Mouse (Mus musculus): ENCODE results near the gene Mettl7b. TPM values are rescaled to one million over a fixed set of nuclear protein-coding genes. Genes with fewer than 3 reads are reported as not detected.

Mettl7b gene
- polyA plus RNA-seq, 1 experiment, result not detected

GRCm38 (mm10) chr10:128915550-128915949, 45.2 kb downstream of the Mettl7b start:
- H3K4me1 ChIP-seq (ENCODE audit: control insufficient read depth), result no peaks in the 10 kb centered on the region; the same call in 1 of the 2 replicates
- H3K36me3 ChIP-seq (ENCODE audit: control insufficient read depth), result peaks cover 12% of the 10 kb centered on the region
- TF ChIP-seq GATA1 (IDR thresholded peaks at IDR 0.05; ENCODE audit: low read length) (no peak), TAL1 (IDR thresholded peaks at IDR 0.05; ENCODE audit: low read length) (no peak)
- H3K9me3 ChIP-seq (ENCODE audit: control insufficient read depth, low read length), result no peaks in the 10 kb centered on the region
- H3K27me3 ChIP-seq (ENCODE audit: control insufficient read depth), result peaks cover 21% of the 10 kb centered on the region
- H3K4me3 ChIP-seq (replicated peaks), result no peak overlapping the region

GRCm38 (mm10) chr10:128913696-128914095, 47.1 kb downstream of the Mettl7b start:
- Histone ChIP-seq H3K36me3 (ENCODE audit: control insufficient read depth) (peaks cover 9% of the 10 kb centered on the region), H3K27me3 (ENCODE audit: control insufficient read depth) (peaks cover 39% of the 10 kb centered on the region), H3K4me1 (ENCODE audit: control insufficient read depth) (peaks cover 6% of the 10 kb centered on the region), H3K4me3 (replicated peaks) (no peak overlapping the region), H3K9me3 (ENCODE audit: control insufficient read depth, low read length) (no peaks in the 10 kb centered on the region; the same call in 1 of the 2 replicates)
- TF ChIP-seq GATA1 (IDR thresholded peaks at IDR 0.05; ENCODE audit: low read length) (no peak), TAL1 (IDR thresholded peaks at IDR 0.05; ENCODE audit: low read length) (no peak)

GRCm38 (mm10) chr10:128913219-128913618, 47.6 kb downstream of the Mettl7b start:
- TF ChIP-seq GATA1 (IDR thresholded peaks at IDR 0.05; ENCODE audit: low read length), result no peak
- TF ChIP-seq TAL1 (IDR thresholded peaks at IDR 0.05; ENCODE audit: low read length), result no peak
- H3K36me3 ChIP-seq (ENCODE audit: control insufficient read depth), result peaks cover 9% of the 10 kb centered on the region

GRCm38 (mm10) chr10:128912791-128913190, 48.0 kb downstream of the Mettl7b start:
- Histone ChIP-seq H3K36me3 (ENCODE audit: control insufficient read depth) (peaks cover 5% of the 10 kb centered on the region), H3K4me1 (ENCODE audit: control insufficient read depth) (peaks cover 6% of the 10 kb centered on the region), H3K4me3 (replicated peaks) (no peak overlapping the region), H3K9me3 (ENCODE audit: control insufficient read depth, low read length) (no peaks in the 10 kb centered on the region; the same call in 1 of the 2 replicates), H3K27me3 (ENCODE audit: control insufficient read depth) (peaks cover 48% of the 10 kb centered on the region)
- TF ChIP-seq TAL1 (IDR thresholded peaks at IDR 0.05; ENCODE audit: low read length) (no peak), GATA1 (IDR thresholded peaks at IDR 0.05; ENCODE audit: low read length) (no peak)

More at GRCm38 (mm10) chr10:128913219-128913618, 47.6 kb downstream of the Mettl7b start:
- H3K4me1 ChIP-seq (ENCODE audit: control insufficient read depth), result peaks cover 6% of the 10 kb centered on the region
- H3K4me3 ChIP-seq (replicated peaks), result no peak overlapping the region
- H3K9me3 ChIP-seq (ENCODE audit: control insufficient read depth, low read length), result no peaks in the 10 kb centered on the region; the same call in 1 of the 2 replicates
- H3K27me3 ChIP-seq (ENCODE audit: control insufficient read depth), result peaks cover 44% of the 10 kb centered on the region

GRCm38 (mm10) chr10:128912268-128912667, 48.5 kb downstream of the Mettl7b start:
- peaks cover 54% of the 10 kb centered on the region for H3K27me3 ChIP-seq (ENCODE audit: control insufficient read depth)
- H3K4me3 ChIP-seq (replicated peaks), result no peak overlapping the region
- no peaks in the 10 kb centered on the region; the same call in 1 of the 2 replicates for H3K9me3 ChIP-seq (ENCODE audit: control insufficient read depth, low read length)
- no peaks in the 10 kb centered on the region; the same call in 1 of the 2 replicates for H3K36me3 ChIP-seq (ENCODE audit: control insufficient read depth)
- H3K4me1 ChIP-seq (ENCODE audit: control insufficient read depth), result peaks cover 6% of the 10 kb centered on the region
- TF ChIP-seq GATA1 (IDR thresholded peaks at IDR 0.05; ENCODE audit: low read length), result no peak
- TF ChIP-seq TAL1 (IDR thresholded peaks at IDR 0.05; ENCODE audit: low read length), result no peak

GRCm38 (mm10) chr10:128911430-128911829, 49.4 kb downstream of the Mettl7b start:
- Histone ChIP-seq H3K4me3 (replicated peaks) (no peak overlapping the region), H3K27me3 (ENCODE audit: control insufficient read depth) (peaks cover 57% of the 10 kb centered on the region), H3K9me3 (ENCODE audit: control insufficient read depth, low read length) (no peaks in the 10 kb centered on the region; the same call in 1 of the 2 replicates), H3K36me3 (ENCODE audit: control insufficient read depth) (no peaks in the 10 kb centered on the region; the same call in 1 of the 2 replicates), H3K4me1 (ENCODE audit: control insufficient read depth) (peaks cover 6% of the 10 kb centered on the region)
- TF ChIP-seq GATA1 (IDR thresholded peaks at IDR 0.05; ENCODE audit: low read length) (no peak), TAL1 (IDR thresholded peaks at IDR 0.05; ENCODE audit: low read length) (no peak)

GRCm38 (mm10) chr10:128910066-128910841, 50.5 kb downstream of the Mettl7b start:
- Histone ChIP-seq H3K4me3 (replicated peaks) (peak overlapping the region; percentile 54), H3K4me1 (ENCODE audit: control insufficient read depth) (peaks cover 6% of the 10 kb centered on the region), H3K36me3 (ENCODE audit: control insufficient read depth) (no peaks in the 10 kb centered on the region; the same call in 1 of the 2 replicates), H3K27me3 (ENCODE audit: control insufficient read depth) (peaks cover 58% of the 10 kb centered on the region), H3K9me3 (ENCODE audit: control insufficient read depth, low read length) (no peaks in the 10 kb centered on the region; the same call in 1 of the 2 replicates)
- no peak for TF ChIP-seq GATA1 (IDR thresholded peaks at IDR 0.05; ENCODE audit: low read length)
- no peak for TF ChIP-seq TAL1 (IDR thresholded peaks at IDR 0.05; ENCODE audit: low read length)

GRCm38 (mm10) chr10:128909567-128910028, 51.2 kb downstream of the Mettl7b start:
- peaks cover 58% of the 10 kb centered on the region for H3K27me3 ChIP-seq (ENCODE audit: control insufficient read depth)

More at GRCm38 (mm10) chr10:128909567-128910028, 51.2 kb downstream of the Mettl7b start:
- Histone ChIP-seq H3K36me3 (ENCODE audit: control insufficient read depth) (no peaks in the 10 kb centered on the region; the same call in 1 of the 2 replicates), H3K4me1 (ENCODE audit: control insufficient read depth) (peaks cover 6% of the 10 kb centered on the region), H3K4me3 (replicated peaks) (peak overlapping the region; percentile 54), H3K9me3 (ENCODE audit: control insufficient read depth, low read length) (no peaks in the 10 kb centered on the region; the same call in 1 of the 2 replicates)
- no peak for TF ChIP-seq GATA1 (IDR thresholded peaks at IDR 0.05; ENCODE audit: low read length)
- TF ChIP-seq TAL1 (IDR thresholded peaks at IDR 0.05; ENCODE audit: low read length), result no peak
